In genomic region chr8:106937081-106937800, GRCm38 (mm10) we compare ENCODE assay signal across 8 mouse cellular contexts. TPM values are rescaled to one million over a fixed set of nuclear protein-coding genes. Genes with fewer than 3 reads are reported as not detected.
A peak's percentile ranks its signal among the peaks of the same experiment; 100 is the strongest.
DNase-seq lines count a peak whose midpoint lies in the region; ATAC-seq and TF ChIP-seq lines count a peak whose summit lies in the region.

No protein-coding gene starts in this region.

- peak overlapping the region; percentile 97 for H3K4me3 ChIP-seq in kidney, postnatal 0 days (replicated peaks; ENCODE audit: low read depth, low read length)
- H3K4me3 ChIP-seq in hindbrain, embryonic 16.5 days (ENCODE audit: low read length) = peak overlapping the region; percentile 90
- H3K4me3 ChIP-seq in midbrain, postnatal 0 days (ENCODE audit: low read depth, low read length) = peak overlapping the region; percentile 89

- no peaks in the 10 kb centered on the region for H3K36me3 ChIP-seq in kidney, postnatal 0 days (ENCODE audit: insufficient read depth, low read length)
- no peaks in the 10 kb centered on the region for H3K36me3 ChIP-seq in hindbrain, embryonic 16.5 days (ENCODE audit: control insufficient read depth, insufficient read depth, low read length)
- H3K36me3 ChIP-seq in midbrain, postnatal 0 days (ENCODE audit: insufficient read depth, low read length) = no peaks in the 10 kb centered on the region

- H3K27me3 ChIP-seq in kidney, postnatal 0 days (ENCODE audit: insufficient read depth, low read length) = no peaks in the 10 kb centered on the region
- H3K27me3 ChIP-seq in hindbrain, embryonic 16.5 days (replicated peaks; ENCODE audit: control insufficient read depth, insufficient read depth, low read length) = no peaks in the 10 kb centered on the region; the same call in 1 of the 2 replicates
- H3K27me3 ChIP-seq in midbrain, postnatal 0 days (ENCODE audit: insufficient read depth, low read length) = no peaks in the 10 kb centered on the region

- 17% methylated on average over 14 of the region's 14 CpGs for WGBS in kidney, postnatal 0 days
- WGBS in hindbrain, embryonic 16.5 days = 30% methylated on average over 14 of the region's 14 CpGs
- WGBS in midbrain, postnatal 0 days = 37% methylated on average over 14 of the region's 14 CpGs

- no peak for DNase-seq in kidney, postnatal 0 days (ENCODE audit: low spot score)
- DNase-seq in kidney, adult 11 months = no peak
- DNase-seq in adipocyte (ENCODE audit: low spot score) = peak; percentile 43
- no peak for DNase-seq in midbrain, postnatal 0 days (ENCODE audit: low spot score)
- no peak for DNase-seq in frontal cortex, postnatal 14 days (ENCODE audit: low spot score in 2 of 2)
- DNase-seq in right cerebral cortex, adult 2 months (ENCODE audit: low spot score in 2 of 2) = no peak
- no peak for DNase-seq in adrenal gland, postnatal 14 days

- ATAC-seq in kidney, postnatal 0 days (replicated peaks; ENCODE audit: low FRiP score, low read depth) = no peak
- ATAC-seq in hindbrain, embryonic 16.5 days = no peak
- no peak for ATAC-seq in midbrain, postnatal 0 days (ENCODE audit: low FRiP score)

- no peak overlapping the region for H3K27ac ChIP-seq in kidney, postnatal 0 days
- H3K27ac ChIP-seq in hindbrain, embryonic 16.5 days (ENCODE audit: low read depth, low read length) = no peak overlapping the region
- no peak overlapping the region for H3K27ac ChIP-seq in midbrain, postnatal 0 days (ENCODE audit: low read depth, low read length)

- H3K4me1 ChIP-seq in kidney, postnatal 0 days (replicated peaks; ENCODE audit: insufficient read depth, low read length) = peaks cover 6% of the 10 kb centered on the region
- peaks cover 17% of the 10 kb centered on the region for H3K4me1 ChIP-seq in hindbrain, embryonic 16.5 days (ENCODE audit: control insufficient read depth, insufficient read depth, low read depth, low read length)
- peaks cover 7% of the 10 kb centered on the region; the same call in 1 of the 2 replicates for H3K4me1 ChIP-seq in midbrain, postnatal 0 days (ENCODE audit: insufficient read depth, low read length)

- H3K9me3 ChIP-seq in kidney, postnatal 0 days (replicated peaks; ENCODE audit: low read length) = no peaks in the 10 kb centered on the region
- H3K9me3 ChIP-seq in hindbrain, embryonic 16.5 days (ENCODE audit: control insufficient read depth, low read length) = no peaks in the 10 kb centered on the region
- H3K9me3 ChIP-seq in midbrain, postnatal 0 days (ENCODE audit: low read length) = no peaks in the 10 kb centered on the region

- H3K4me2 ChIP-seq in kidney, postnatal 0 days (ENCODE audit: low read length) = peak overlapping the region; percentile 92
- peak overlapping the region; percentile 92 for H3K4me2 ChIP-seq in hindbrain, embryonic 16.5 days (ENCODE audit: low read length)
- H3K4me2 ChIP-seq in midbrain, postnatal 0 days (ENCODE audit: low read depth, low read length, poor library complexity, severe bottlenecking) = peak overlapping the region; percentile 70

- H3K9ac ChIP-seq in kidney, postnatal 0 days (ENCODE audit: low read depth, low read length) = peak overlapping the region; percentile 95
- peak overlapping the region; percentile 90 for H3K9ac ChIP-seq in hindbrain, embryonic 16.5 days (ENCODE audit: low read depth, low read length)
- peak overlapping the region; percentile 83 for H3K9ac ChIP-seq in midbrain, postnatal 0 days (replicated peaks; ENCODE audit: low read length, poor library complexity, severe bottlenecking)

- TF ChIP-seq CTCF in kidney, postnatal 0 days (IDR thresholded peaks at IDR 0.05; ENCODE audit: low read depth) = no peak
- no peak for TF ChIP-seq CTCF in midbrain, postnatal 0 days (IDR thresholded peaks at IDR 0.05)

RNA-seq across cellular contexts. Expression of gene Sntb2, which starts 1.7 kb away (rescaled TPM):
- polyA plus RNA-seq in kidney, postnatal 0 days (2015; fragmentation: Nextera tagmentation; extraction: Ambion mirVana) = 10.1 and 10.5 TPM in 2 replicates
- 4.7 and 4.9 TPM in 2 replicates for polyA plus RNA-seq in hindbrain, embryonic 16.5 days (2015; fragmentation: Nextera tagmentation; extraction: Ambion mirVana)
- total RNA-seq in midbrain, postnatal 0 days (2014; rRNA removed) = 7.1 and 7.9 TPM in 2 replicates
- 3.2 and 3.3 TPM in 2 replicates for polyA plus RNA-seq in midbrain, postnatal 0 days (2015; fragmentation: Nextera tagmentation; extraction: Ambion mirVana)
- 24.2 and 28.2 TPM in 2 replicates for total RNA-seq in adrenal gland, postnatal 14 days (2021)

RNA-seq across cellular contexts. Expression of gene Utp4, which starts 43.8 kb away (rescaled TPM):
- polyA plus RNA-seq in kidney, postnatal 0 days (2015; fragmentation: Nextera tagmentation; extraction: Ambion mirVana) = 59.2 and 62.1 TPM in 2 replicates
- polyA plus RNA-seq in hindbrain, embryonic 16.5 days (2015; fragmentation: Nextera tagmentation; extraction: Ambion mirVana) = 42.2 and 44.6 TPM in 2 replicates
- total RNA-seq in midbrain, postnatal 0 days (2014; rRNA removed) = 23.5 and 23.7 TPM in 2 replicates
- 27.4 and 28.0 TPM in 2 replicates for polyA plus RNA-seq in midbrain, postnatal 0 days (2015; fragmentation: Nextera tagmentation; extraction: Ambion mirVana)
- total RNA-seq in adrenal gland, postnatal 14 days (2021) = 47.2 and 49.9 TPM in 2 replicates
